Mouse (Mus musculus): ENCODE measurements around the gene Eppin.

DNA sequence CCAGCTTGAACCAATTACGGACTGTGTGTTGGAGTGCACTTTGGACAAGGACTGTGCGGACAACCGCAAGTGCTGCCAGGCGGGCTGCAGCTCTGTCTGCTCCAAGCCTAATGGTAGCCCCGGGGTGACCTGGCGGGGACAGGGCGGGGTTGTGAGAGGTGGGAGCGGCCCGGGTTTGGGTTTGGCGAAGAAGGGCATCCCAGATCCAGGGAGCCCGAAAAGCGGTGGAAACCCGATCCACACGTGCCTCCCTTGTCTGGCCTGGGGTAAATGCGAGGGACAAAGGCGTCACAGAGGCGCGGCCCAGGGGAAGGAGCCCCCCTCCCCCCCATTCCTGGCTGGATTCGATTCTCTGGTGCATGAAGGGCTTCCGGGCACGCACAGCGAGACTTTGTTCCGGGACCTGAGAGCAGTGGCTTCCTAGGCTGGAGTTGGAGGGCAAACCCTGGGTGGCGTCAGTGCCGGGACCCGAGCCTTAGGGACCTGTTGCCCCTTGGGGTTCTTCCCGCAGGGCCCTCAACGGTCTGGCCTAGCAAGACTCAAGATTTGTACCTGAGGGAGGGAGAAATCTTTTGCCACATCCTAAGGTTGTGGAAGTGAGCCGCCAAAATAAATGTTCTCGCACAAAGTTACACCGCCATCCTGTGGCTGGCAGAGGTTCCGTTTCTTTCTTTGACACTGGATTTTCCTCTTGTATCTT, 29.9 kb downstream of the Eppin start:
- TF ChIP-seq EP300 (IDR thresholded peaks at IDR 0.05; ENCODE audit: insufficient read depth, low read depth, low read length) (no peak), POLR2A (IDR thresholded peaks at IDR 0.05; ENCODE audit: insufficient read depth, low read length) (no peak), CTCF (IDR thresholded peaks at IDR 0.05; ENCODE audit: low read depth, low read length) (peak; percentile 16)
